Mouse (Mus musculus): ENCODE results near the gene C4bp. TPM values are rescaled to one million over a fixed set of nuclear protein-coding genes. Genes with fewer than 3 reads are reported as not detected.

Gene C4bp
- total RNA-seq, 2 experiments from 2014 or later: not detected

Other genes with a start within 250 kb of the C4bp start
- not detected for gene Cd55b, start 238.6 kb downstream of the C4bp start, total RNA-seq (2021)
- 10 to 100 TPM; 11.9 to 15.1 TPM for gene Cd55, start 198.9 kb downstream of the C4bp start, total RNA-seq (2021)
- not detected for gene Zp3r, start 32.0 kb downstream of the C4bp start, total RNA-seq (2021)
- not detected for gene Gm29427, start 54.2 kb upstream of the C4bp start, total RNA-seq (2021)
- 1 to 10 TPM; 6.3 to 6.6 TPM for gene Yod1, start 55.7 kb upstream of the C4bp start, total RNA-seq (2021)
- 10 to 100 TPM; 65.7 to 70.8 TPM for gene Pfkfb2, start 67.6 kb upstream of the C4bp start, total RNA-seq (2021)
- under 1 TPM; 0.57 to 0.73 TPM for gene AA986860, start 70.3 kb upstream of the C4bp start, total RNA-seq (2021)
- under 1 TPM; 0.17 to 0.41 TPM for gene Fcamr, start 139.3 kb upstream of the C4bp start, total RNA-seq (2021)
- gene Pigr, start 165.1 kb upstream of the C4bp start, total RNA-seq (2021): under 1 TPM in 1 of 2 experiments, not detected in 1; 0.19 TPM
- under 1 TPM; 0.41 to 0.61 TPM for gene Fcmr, start 204.0 kb upstream of the C4bp start, total RNA-seq (2021)
- gene Il24, start 225.8 kb upstream of the C4bp start, total RNA-seq (2021): not detected
- not detected for gene Il20, start 249.8 kb upstream of the C4bp start, total RNA-seq (2021)

Measured in heart, postnatal 14 days (tissue).